Mouse (Mus musculus) c-Kit-positive CD71-positive TER-119-positive erythroid progenitor cells, embryonic 14.5 days (primary cell): ENCODE measurements at regions not wholly inside any gene's neighbourhood (a gene's known extent, or its start where the extent isn't known, plus 50 kb on each side); places are given as distances from the start of the nearest gene placed in this dataset.

Experiments
- DNase-seq: peaks from one replicate; pipeline ENCODE4 v3.0.0-alpha.2; 2013; ENCODE audit warnings: low spot score

DNA sequence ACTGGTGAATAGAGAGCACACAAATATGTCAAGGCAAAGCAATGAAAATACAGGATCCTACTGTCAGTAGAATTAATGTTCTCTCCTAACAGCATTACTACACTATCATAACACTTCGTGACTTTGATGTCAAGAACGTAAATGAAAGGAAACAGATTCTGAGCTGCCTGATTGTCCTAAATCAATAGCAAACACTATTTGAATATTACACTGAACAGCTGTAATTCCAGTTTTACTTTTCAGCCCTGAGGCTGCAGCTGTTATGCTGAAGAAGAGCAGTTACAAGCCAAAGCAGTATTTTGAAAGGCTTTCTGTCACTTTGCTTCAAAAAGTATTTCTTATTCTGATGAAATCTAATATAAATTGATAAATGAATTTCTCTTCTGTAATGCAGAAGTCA lies 828.7 kb upstream of the Adgrl2 start:
- DNase-seq, result no peak

DNA sequence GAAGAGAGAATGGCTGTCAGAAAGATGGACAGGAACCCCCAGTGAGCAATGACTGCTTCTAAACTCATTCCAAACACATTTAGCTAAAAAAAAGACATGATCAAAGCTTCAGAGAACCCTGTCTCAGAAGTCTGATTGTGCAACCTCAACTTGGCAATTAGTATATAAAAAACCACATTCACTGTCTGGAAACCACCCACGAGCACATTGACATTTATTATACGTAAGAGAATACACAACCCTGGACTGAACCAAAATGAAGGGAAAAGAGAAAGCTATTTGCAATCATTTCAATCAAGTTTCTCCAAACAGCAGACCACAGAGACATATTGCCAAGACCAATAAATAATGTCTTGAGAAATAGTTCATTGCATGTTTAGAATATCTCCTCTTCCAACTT lies 820.7 kb upstream of the Adgrl2 start:
- DNase-seq, result no peak

DNA sequence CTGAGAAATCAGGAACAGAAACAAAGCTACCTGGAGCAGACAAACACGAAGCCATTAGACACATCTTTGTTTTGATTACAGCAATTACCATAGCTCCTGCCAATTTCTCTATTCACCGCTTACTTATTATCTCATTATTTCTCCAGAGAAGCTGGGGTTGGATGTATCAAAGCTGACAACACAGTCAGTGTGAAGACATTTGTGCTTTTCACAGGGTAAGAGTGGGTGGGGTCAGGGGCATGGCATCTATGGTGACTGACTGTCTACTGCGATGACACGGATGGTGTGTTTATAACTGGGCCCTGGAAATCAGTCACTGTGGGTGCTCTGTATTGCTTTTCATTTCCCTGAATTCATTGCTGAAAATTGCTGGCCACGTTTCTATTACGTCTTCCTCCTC lies 815.0 kb upstream of the Adgrl2 start:
- DNase-seq, result no peak

- DNase-seq, result no peak
Measured at GRCm38 (mm10) chr3:149796123-149796522, 805.8 kb upstream of the Adgrl2 start.

- DNase-seq, result no peak
Measured at GRCm38 (mm10) chr3:149791593-149791992, 801.2 kb upstream of the Adgrl2 start.

DNA sequence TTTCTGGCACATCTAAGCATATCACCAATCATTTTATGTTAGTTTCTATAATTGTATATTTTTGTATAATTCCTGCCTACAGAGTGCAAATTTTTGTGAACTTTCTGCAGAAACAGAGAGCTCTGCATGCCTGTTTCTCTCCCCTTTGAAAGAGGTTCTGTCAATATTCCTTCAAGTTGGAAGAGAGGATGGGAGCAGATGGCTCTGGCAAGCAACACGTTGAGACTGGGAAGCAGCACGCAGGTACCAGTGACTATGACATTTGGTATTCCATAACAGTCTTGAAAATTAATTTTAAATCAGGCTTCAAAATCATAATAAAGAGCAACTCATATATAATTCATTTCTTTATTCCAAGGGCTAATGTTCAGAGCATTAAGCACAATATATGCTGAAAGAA lies 795.7 kb upstream of the Adgrl2 start:
- no peak for DNase-seq

DNA sequence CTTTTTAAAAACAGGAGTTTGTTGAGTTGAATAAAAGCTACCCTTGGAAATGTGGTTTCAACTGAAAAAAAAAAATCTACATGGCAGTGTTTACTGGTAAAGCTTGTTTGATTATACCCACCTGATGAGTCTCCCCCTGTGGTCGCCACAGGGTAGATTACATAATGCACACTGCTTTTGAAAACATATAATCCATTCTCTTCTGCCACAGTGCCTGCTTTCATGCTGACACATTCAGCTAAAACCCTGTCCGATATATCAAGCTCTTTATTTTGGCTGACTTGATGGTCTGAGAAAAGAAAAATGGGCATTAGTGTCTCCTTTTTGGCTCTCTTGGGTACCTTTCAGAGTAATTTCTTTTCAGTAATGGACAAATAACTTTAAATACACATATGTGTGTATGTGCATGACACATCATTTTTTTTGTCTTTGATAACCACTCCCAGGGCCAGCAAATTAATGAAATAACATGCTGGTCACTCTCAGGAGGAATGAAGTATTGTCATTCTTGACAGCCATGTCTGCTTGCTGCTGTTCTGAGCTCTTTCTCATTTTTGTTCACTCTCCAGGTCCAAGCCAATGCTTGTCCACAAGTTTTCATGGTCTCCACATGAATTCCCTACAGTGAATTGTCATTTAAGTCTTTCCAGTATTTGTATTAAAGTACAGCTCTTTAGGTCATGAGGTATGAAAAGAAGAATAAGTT lies 793.7 kb upstream of the Adgrl2 start:
- DNase-seq, result no peak

GRCm38 (mm10) chr3:149767847-149768421 lies 777.6 kb upstream of the Adgrl2 start:
- DNase-seq, result no peak

GRCm38 (mm10) chr3:149761245-149761644 lies 770.9 kb upstream of the Adgrl2 start:
- no peak for DNase-seq

DNA sequence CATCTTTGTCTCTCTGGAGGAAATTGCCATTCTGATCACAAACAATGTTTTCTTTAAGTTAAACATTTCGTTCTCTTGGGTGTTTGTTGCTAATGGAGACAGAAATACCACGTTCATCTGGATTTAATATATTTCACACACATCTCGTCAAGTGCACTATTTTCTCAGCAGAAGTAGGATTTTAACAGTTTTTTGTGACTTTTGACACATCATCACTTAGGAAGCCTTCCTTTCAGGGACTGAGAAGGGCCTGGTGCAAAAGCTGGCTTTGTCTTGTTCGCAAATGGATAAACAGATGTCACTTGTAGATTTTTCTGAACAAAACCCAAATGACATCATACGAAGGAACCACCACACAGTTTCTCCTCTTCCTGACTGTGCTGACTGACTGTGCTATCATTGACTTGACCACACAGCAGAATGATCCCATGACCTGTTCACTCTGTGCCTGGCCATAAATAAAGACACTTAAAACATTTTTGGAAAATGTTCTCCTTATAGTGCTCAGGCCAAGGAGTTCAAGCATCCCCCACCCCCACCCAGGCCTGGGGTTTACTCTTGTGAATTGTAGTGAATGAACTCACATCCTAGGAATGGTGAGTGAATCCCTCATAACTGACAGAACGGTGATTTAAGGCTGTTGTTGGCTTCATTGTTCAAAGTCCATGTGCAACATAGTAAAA lies 767.7 kb upstream of the Adgrl2 start:
- DNase-seq, result no peak

- DNase-seq, result no peak
Measured at GRCm38 (mm10) chr3:149736069-149736468, 745.7 kb upstream of the Adgrl2 start.

DNA sequence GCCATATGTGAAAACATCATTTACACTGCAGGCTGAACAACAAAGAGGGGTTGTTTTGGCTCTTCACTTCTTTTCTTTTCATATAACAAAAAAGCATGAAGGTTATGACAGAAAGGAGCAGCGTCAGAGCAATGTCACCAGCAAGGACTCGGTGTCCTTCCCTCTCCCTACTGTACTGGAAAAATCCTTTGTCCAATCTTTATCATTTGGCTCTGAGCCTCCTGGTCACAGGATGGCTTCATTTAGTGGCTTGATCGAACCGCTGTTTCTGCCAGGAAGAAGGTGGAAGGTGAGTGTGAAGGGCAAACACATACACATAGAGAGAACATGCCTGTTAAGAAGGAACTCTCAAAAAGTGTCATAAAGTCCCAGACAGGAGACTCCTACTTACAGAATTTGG lies 735.9 kb upstream of the Adgrl2 start:
- no peak for DNase-seq

DNA sequence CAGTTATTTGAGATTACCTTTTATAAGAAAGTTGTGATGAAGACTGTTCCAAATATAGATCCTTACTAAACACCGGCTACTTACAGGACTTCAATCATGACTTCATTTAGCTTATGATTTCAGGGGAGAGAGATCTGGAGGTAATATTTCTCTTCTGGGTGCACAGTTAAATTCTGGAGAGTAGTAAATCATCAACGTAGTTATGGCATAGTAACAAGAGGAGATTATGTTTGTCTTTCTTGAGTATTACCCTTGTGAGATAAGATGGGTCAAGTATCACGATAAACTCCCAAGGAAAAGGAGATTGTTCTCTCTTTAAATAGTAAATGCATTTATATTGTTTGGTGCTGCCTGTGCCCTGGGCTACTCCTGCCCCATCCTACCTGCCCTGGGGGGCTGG lies 734.5 kb upstream of the Adgrl2 start:
- no peak for DNase-seq

DNA sequence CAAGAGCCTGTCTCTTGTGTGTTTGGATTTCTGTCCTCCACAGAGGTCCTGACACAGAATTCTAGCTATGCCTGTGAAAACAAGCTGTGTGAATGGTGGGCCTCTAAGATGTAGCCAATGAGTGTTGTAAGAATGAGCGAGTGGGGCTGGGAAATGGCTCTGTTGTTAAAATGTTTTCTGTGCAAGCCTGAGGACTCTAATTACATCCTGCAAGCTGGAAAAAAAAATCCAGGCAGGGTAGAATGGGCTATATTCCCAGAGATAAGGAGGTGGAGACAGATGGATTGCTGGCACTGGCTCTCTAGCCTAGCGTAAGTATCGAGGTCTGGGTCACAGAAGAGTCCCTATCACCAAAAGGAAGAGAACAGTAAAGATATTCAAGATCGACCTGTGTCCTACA lies 731.5 kb upstream of the Adgrl2 start:
- no peak for DNase-seq

GRCm38 (mm10) chr3:149720306-149720705 lies 730.0 kb upstream of the Adgrl2 start:
- DNase-seq, result no peak

DNA sequence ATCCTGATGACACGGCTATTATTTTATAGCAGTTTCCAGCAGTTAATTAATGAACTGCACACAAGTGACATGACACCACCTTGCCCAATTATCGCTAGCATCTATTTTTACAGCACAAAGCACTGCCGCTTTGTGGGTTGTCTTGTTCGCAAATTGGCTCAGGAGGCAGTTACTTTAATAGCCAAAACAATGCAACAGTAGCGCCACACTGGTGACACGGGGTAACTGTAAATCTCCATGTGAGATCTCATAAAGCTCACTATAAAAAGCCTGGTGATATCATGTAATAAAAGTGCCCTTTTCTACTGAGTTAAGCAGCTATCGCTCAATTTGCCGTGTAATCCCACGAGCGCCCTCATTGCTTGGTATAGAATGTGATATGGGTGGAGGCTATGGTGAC lies 715.4 kb upstream of the Adgrl2 start:
- no peak for DNase-seq

- no peak for DNase-seq
Measured at GRCm38 (mm10) chr3:149705322-149705721, 715.0 kb upstream of the Adgrl2 start.

- DNase-seq, result no peak
Measured at GRCm38 (mm10) chr3:149704478-149704877, 714.1 kb upstream of the Adgrl2 start.

- no peak for DNase-seq
Measured at GRCm38 (mm10) chr3:149683561-149683960, 693.2 kb upstream of the Adgrl2 start.

DNA sequence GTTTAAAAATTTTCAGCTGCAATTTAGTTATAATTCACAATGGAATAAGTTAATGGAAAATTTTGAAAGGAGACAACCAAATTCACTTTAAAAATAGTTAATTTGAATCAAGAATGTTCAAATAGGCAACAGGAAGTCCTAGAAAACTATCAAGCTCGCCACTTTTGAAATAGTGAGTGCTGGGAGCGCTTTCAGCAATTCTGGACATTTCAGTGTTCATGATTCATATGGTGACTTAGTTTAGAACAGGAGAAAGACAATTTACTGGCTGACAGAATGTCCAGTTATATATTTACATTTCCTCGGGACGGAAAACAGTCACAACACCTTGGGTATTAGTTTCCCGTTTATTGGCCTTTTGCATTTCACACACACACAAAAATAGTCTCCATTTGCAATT lies 691.9 kb upstream of the Adgrl2 start:
- no peak for DNase-seq

- DNase-seq, result no peak
Measured at GRCm38 (mm10) chr3:149673926-149674325, 683.6 kb upstream of the Adgrl2 start.

DNA sequence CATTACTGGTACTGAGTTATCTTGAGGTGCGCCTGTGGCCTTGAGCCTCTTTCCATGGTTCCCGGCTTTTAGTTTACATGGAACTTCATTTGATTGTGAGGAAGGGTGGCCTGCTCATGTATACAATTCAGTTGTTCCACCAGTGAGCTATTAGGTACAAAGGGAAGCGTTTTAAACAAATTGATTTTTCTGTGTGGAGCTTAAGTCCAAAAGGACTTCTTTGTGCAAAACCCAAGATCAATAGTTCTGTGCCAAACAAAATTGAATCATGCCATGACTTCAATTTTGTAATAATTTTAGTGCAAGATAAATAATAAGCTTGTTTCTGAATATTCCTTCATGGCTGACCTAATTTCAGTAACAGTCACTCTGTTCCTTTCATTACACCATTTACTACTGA lies 674.3 kb upstream of the Adgrl2 start:
- no peak for DNase-seq

DNA sequence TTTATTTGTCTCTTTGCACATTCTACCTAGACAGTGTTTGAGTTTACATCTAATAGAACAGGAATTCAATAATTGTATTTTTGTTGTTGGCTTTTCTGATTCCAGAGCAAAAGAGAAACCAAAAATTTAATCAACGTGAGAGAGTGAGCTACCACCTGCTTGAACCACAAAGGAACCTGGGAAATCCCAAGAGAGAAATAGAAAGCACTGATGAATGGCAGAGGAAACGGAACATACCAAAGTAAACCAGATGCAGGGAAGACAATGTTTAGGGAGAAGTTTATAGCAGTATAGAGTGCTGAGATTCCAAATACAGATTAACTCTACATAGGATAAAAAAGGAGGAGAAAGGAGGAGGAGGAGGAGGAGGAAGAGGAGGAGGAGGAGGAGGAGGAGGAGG lies 648.0 kb upstream of the Adgrl2 start:
- DNase-seq, result no peak

- DNase-seq, result no peak
Measured at GRCm38 (mm10) chr3:149626186-149626585, 635.8 kb upstream of the Adgrl2 start.
